Mouse (Mus musculus) liver, adult 2 months (tissue): ENCODE data around the gene Glp1r.

Experiments
- CTCF ChIP-seq: fragments of 200-500 bp; IDR thresholded peaks from 2 replicates; pipeline ENCODE4 v1.5.1; 2011; ENCODE audit warnings: low read depth, low read length, control low read depth
- POLR2A ChIP-seq: fragments of 200-500 bp; IDR thresholded peaks from 2 replicates; pipeline ENCODE4 v1.6.1; 2011; ENCODE audit warnings: low read length, control low read depth; ENCODE audit not compliant: insufficient read depth; ENCODE audit errors: extremely low read depth

DNA sequence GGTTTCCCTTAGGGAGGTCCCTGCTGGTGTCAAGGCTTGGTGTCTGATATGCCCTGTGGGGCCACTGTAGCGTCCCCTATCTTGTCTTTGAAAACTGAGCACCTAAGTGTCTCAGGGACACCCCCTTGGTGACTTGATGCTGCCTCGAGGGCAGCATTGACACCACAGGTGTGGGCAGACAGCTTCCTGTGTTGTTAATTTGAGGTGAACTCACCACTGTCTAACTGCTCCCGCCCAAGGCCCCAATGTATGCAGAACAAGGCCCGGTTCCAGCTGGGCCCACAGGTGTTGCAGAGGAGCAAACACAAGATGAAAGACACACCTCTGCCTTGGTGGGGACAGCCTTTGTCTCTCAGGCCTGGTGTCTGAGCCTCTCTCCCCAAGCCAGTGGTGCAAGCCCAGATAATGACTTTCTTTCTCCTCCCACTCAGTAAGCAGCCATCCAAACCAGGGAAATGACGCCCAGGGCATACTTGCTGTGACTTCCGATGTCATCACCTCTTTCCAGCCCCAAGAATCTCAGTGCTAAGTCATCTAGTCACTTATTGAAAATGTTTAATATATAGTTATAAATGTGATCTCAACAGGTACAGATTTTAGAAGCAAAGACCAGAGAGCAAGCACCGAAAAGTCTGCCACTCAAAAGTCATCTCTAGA is 60.4 kb downstream of the Glp1r start:
- TF ChIP-seq POLR2A = no peak
- TF ChIP-seq CTCF = no peak
